7 mouse cellular contexts compared by ENCODE assay signal in genomic region chr14:103051159-103051769, GRCm38 (mm10). TPM values are rescaled to one million over a fixed set of nuclear protein-coding genes. Genes with fewer than 3 reads are reported as not detected.
DNase-seq lines count a peak whose midpoint lies in the region; ATAC-seq and TF ChIP-seq lines count a peak whose summit lies in the region.

No protein-coding gene starts in this region.

- H3K4me3 ChIP-seq in intestine, postnatal 0 days (ENCODE audit: low read depth, low read length): no peak overlapping the region
- H3K4me3 ChIP-seq in midbrain, embryonic 11.5 days (ENCODE audit: low read depth, low read length): no peak overlapping the region
- H3K4me3 ChIP-seq in small intestine, adult 2 months (ENCODE audit: low read depth, low read length): no peak overlapping the region

- no peak for TF ChIP-seq POLR2A in small intestine, adult 2 months (IDR thresholded peaks at IDR 0.05; ENCODE audit: low read depth, low read length)

- H3K36me3 ChIP-seq in intestine, postnatal 0 days (ENCODE audit: control insufficient read depth, insufficient read depth): no peaks in the 10 kb centered on the region
- H3K36me3 ChIP-seq in midbrain, embryonic 11.5 days (ENCODE audit: control insufficient read depth, insufficient read depth, low read length): no peaks in the 10 kb centered on the region
- no peaks in the 10 kb centered on the region for H3K36me3 ChIP-seq in small intestine, adult 2 months (ENCODE audit: control insufficient read depth, insufficient read depth, low read length)

- H3K9me3 ChIP-seq in intestine, postnatal 0 days (ENCODE audit: control insufficient read depth): no peaks in the 10 kb centered on the region
- no peaks in the 10 kb centered on the region for H3K9me3 ChIP-seq in midbrain, embryonic 11.5 days (ENCODE audit: control insufficient read depth, low read length)

- H3K4me1 ChIP-seq in intestine, postnatal 0 days (replicated peaks; ENCODE audit: control insufficient read depth, insufficient read depth, low read length): no peaks in the 10 kb centered on the region
- peaks cover 2% of the 10 kb centered on the region; the same call in 1 of the 2 replicates for H3K4me1 ChIP-seq in midbrain, embryonic 11.5 days (ENCODE audit: control insufficient read depth, insufficient read depth, low read length)
- H3K4me1 ChIP-seq in small intestine, adult 2 months (ENCODE audit: control insufficient read depth, insufficient read depth, insufficient read length, low read length): no peaks in the 10 kb centered on the region

- H3K27ac ChIP-seq in intestine, postnatal 0 days (ENCODE audit: low read depth, low read length): no peak overlapping the region
- H3K27ac ChIP-seq in midbrain, embryonic 11.5 days (ENCODE audit: low read depth, low read length): no peak overlapping the region
- no peak overlapping the region for H3K27ac ChIP-seq in small intestine, adult 2 months (ENCODE audit: insufficient read depth, low read depth, low read length)

- WGBS in intestine, postnatal 0 days: 40% methylated on average over 8 of the region's 8 CpGs
- WGBS in midbrain, embryonic 11.5 days: 40% methylated on average over 8 of the region's 8 CpGs
- WGBS in small intestine, adult 2 months: 30% methylated on average over 8 of the region's 8 CpGs

- peak; percentile 60 for ATAC-seq in intestine, postnatal 0 days
- peak; percentile 90 for ATAC-seq in midbrain, embryonic 11.5 days (ENCODE audit: low FRiP score)

- no peak overlapping the region for H3K4me2 ChIP-seq in intestine, postnatal 0 days (replicated peaks; ENCODE audit: low read depth)
- no peak overlapping the region for H3K4me2 ChIP-seq in midbrain, embryonic 11.5 days

- no peak overlapping the region for H3K9ac ChIP-seq in intestine, postnatal 0 days (ENCODE audit: low read depth, low read length)
- H3K9ac ChIP-seq in midbrain, embryonic 11.5 days (ENCODE audit: low read length): no peak overlapping the region

- H3K27me3 ChIP-seq in intestine, postnatal 0 days (replicated peaks; ENCODE audit: control insufficient read depth, insufficient read depth, low read length): no peaks in the 10 kb centered on the region
- no peaks in the 10 kb centered on the region for H3K27me3 ChIP-seq in midbrain, embryonic 11.5 days (ENCODE audit: control insufficient read depth, insufficient read depth, low read length)
- H3K27me3 ChIP-seq in small intestine, adult 2 months (ENCODE audit: control insufficient read depth, insufficient read depth, low read length): no peaks in the 10 kb centered on the region

- TF ChIP-seq CTCF in intestine, postnatal 0 days (IDR thresholded peaks at IDR 0.05; ENCODE audit: low read depth): peak; percentile 99
- TF ChIP-seq CTCF in small intestine, adult 2 months (IDR thresholded peaks at IDR 0.05; ENCODE audit: extremely low read depth, insufficient read length, insufficient replicate concordance, low read depth, low read length): peak; percentile 100

- intact Hi-C loops in gastrocnemius, postnatal 36 days (cut with DNase I): no loop called here
- intact Hi-C loops in left cerebral cortex, postnatal 36 days (cut with DNase I): loop anchor here (2.0 kb wide), 1 partner anchor 38 kb away; no protein-coding TSS in a partner anchor

- peak; percentile 80 to 82 for DNase-seq in adrenal gland, adult 18-20 months (ENCODE audit: low spot score in 2 of 2)
- DNase-seq in embryo, embryonic 10.5 days (ENCODE audit: low spot score): peak; percentile 85
- DNase-seq in gastrocnemius, postnatal 36 days: peak; percentile 65 to 68
- peak; percentile 63 to 66 for DNase-seq in left cerebral cortex, postnatal 36 days (ENCODE audit: low spot score in 2 of 2)
- peak; percentile 91 for DNase-seq in midbrain, embryonic 11.5 days (ENCODE audit: low spot score, missing footprints)

RNA-seq across cellular contexts. Expression of gene Acod1, which starts 4.5 kb away (rescaled TPM):
- not detected for total RNA-seq in adrenal gland, adult 18-20 months (2021)
- not detected for total RNA-seq in gastrocnemius, postnatal 36 days (2021)
- not detected in 2 replicates for polyA plus RNA-seq in intestine, postnatal 0 days (2015; fragmentation: Nextera tagmentation; extraction: Ambion mirVana)
- not detected for total RNA-seq in left cerebral cortex, postnatal 36 days (2021)
- polyA plus RNA-seq in midbrain, embryonic 11.5 days (2014; fragmentation: Nextera tagmentation; extraction: Ambion mirVana): not detected in 2 replicates
- 0.22 and 0.74 TPM in 2 replicates for polyA plus RNA-seq in small intestine, adult 2 months (2012; rRNA removed)

RNA-seq across cellular contexts. Expression of gene Cln5, which starts 18.8 kb away (rescaled TPM):
- total RNA-seq in adrenal gland, adult 18-20 months (2021): 10 to 100 TPM; 27.1 to 29.1 TPM
- total RNA-seq in gastrocnemius, postnatal 36 days (2021): 1 to 10 TPM; 8.7 to 8.9 TPM
- 15.7 and 17.1 TPM in 2 replicates for polyA plus RNA-seq in intestine, postnatal 0 days (2015; fragmentation: Nextera tagmentation; extraction: Ambion mirVana)
- total RNA-seq in left cerebral cortex, postnatal 36 days (2021): 1 to 10 TPM; 8.6 TPM
- polyA plus RNA-seq in midbrain, embryonic 11.5 days (2014; fragmentation: Nextera tagmentation; extraction: Ambion mirVana): 27.1 and 30.4 TPM in 2 replicates
- polyA plus RNA-seq in small intestine, adult 2 months (2012; rRNA removed): 7.2 and 15.9 TPM in 2 replicates

RNA-seq across cellular contexts. Expression of gene Fbxl3, which starts 48.1 kb away (rescaled TPM):
- 10 to 100 TPM; 61.3 to 71.8 TPM for total RNA-seq in adrenal gland, adult 18-20 months (2021)
- total RNA-seq in gastrocnemius, postnatal 36 days (2021): 10 to 100 TPM; 45.2 to 47.0 TPM
- 21.7 and 22.1 TPM in 2 replicates for polyA plus RNA-seq in intestine, postnatal 0 days (2015; fragmentation: Nextera tagmentation; extraction: Ambion mirVana)
- 10 to 100 TPM; 83.0 to 99.0 TPM for total RNA-seq in left cerebral cortex, postnatal 36 days (2021)
- 26.5 and 27.3 TPM in 2 replicates for polyA plus RNA-seq in midbrain, embryonic 11.5 days (2014; fragmentation: Nextera tagmentation; extraction: Ambion mirVana)
- 28.2 and 79.8 TPM in 2 replicates for polyA plus RNA-seq in small intestine, adult 2 months (2012; rRNA removed)
